Comparison of ENCODE assay signal across 5 mouse cellular contexts in the genomic region with DNA sequence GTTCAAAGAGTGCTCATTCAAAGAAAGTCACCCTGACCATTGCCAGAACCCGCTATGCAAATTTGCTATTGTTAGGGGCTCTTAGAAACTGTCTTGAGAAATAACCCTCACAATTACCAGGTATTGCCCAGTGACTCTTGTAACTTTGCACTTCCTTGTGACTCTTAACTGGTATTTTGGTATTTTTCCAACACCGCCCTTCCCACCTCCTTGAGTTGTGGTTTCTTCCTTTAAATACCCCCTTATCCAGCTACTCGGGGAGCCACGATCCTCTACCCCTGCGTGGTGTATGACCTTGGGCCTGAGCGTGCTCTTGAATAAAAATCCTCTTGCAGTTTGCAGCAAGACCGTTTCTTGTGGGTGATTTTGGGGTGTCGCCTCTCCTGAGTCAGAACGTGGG.
DNase-seq lines count a peak whose midpoint lies in the region; TF ChIP-seq lines count a peak whose summit lies in the region.
"Not testable (repeated sequence)": the region's sequence is repeated elsewhere in the genome, so short reads cannot be mapped to it uniquely, and the experiment has no call there.

No protein-coding gene starts in this region.

- peak overlapping the region; percentile 91 for H3K27ac ChIP-seq in ES-Bruce4 (ENCODE audit: insufficient read depth, low read length)
- H3K27ac ChIP-seq in ES-E14 (ENCODE audit: insufficient read depth, low read depth, low read length, poor library complexity, severe bottlenecking), result peak overlapping the region; percentile 85; the same call in 1 of the 2 replicates

- TF ChIP-seq POLR2A in ES-Bruce4 (IDR thresholded peaks at IDR 0.05; ENCODE audit: insufficient read depth, low read length), result not testable (repeated sequence)

- not testable (repeated sequence) for TF ChIP-seq CTCF in ES-Bruce4 (IDR thresholded peaks at IDR 0.05; ENCODE audit: low read depth, low read length)

- peak; percentile 68 for DNase-seq in ES-CJ7 (ENCODE audit: low read depth, low spot score)
- not testable (repeated sequence) for DNase-seq in ES-E14 (ENCODE audit: low read depth, low spot score)
- peak; percentile 80 for DNase-seq in R1 (ENCODE audit: low read depth, low spot score)
- DNase-seq in ZHBTc4 (ENCODE audit: low read depth, low spot score), result peak; percentile 76

- TF ChIP-seq EP300 in ES-Bruce4 (IDR thresholded peaks at IDR 0.05; ENCODE audit: insufficient read depth, low read depth, low read length), result not testable (repeated sequence)

- H3K9ac ChIP-seq in ES-Bruce4 (ENCODE audit: low read depth, poor library complexity, severe bottlenecking); ES-E14 (ENCODE audit: insufficient read depth, low read depth, low read length, poor library complexity, severe bottlenecking): not testable (repeated sequence)

- H3K4me1 ChIP-seq in ES-Bruce4 (ENCODE audit: control insufficient read depth, insufficient read depth, low read length); ES-E14 (ENCODE audit: control insufficient read depth in 2 of 2, insufficient read depth in 2 of 2, low read length in 2 of 2, poor library complexity in 1 of 2): not testable (repeated sequence)

- not testable (repeated sequence) for H3K4me3 ChIP-seq in ES-Bruce4 (ENCODE audit: low read depth, low read length); ES-E14 (ENCODE audit: insufficient read depth in 1 of 2, low read depth in 1 of 2, low read length in 2 of 2, poor library complexity in 1 of 2, severe bottlenecking in 1 of 2)

- in situ Hi-C loops in ES-E14 (cut with MboI; ENCODE audit: low sequenced_read_pairs in 2 of 2, unreplicated experiment in 2 of 2), result not testable (repeated sequence)

- peaks cover 23% of the 10 kb centered on the region for H3K9me3 ChIP-seq in ES-Bruce4 (replicated peaks; ENCODE audit: control insufficient read depth, insufficient read depth, low read length, poor library complexity, severe bottlenecking)
- not testable (repeated sequence) for H3K9me3 ChIP-seq in ES-E14 (ENCODE audit: control insufficient read depth, insufficient read depth, low read depth, low read length)

- not testable (repeated sequence) for H3K27me3 ChIP-seq in ES-Bruce4 (ENCODE audit: control insufficient read depth, insufficient read depth, low read length, poor library complexity, severe bottlenecking)

- not testable (repeated sequence) for H3K36me3 ChIP-seq in ES-Bruce4 (ENCODE audit: control insufficient read depth, insufficient read depth, low read length, poor library complexity, severe bottlenecking); ES-E14 (ENCODE audit: control insufficient read depth, insufficient read depth, low read length, poor library complexity, severe bottlenecking)
